Mouse (Mus musculus) C2C12 (cell line): ENCODE results near the gene Nog.

Experiments
- CEBPB ChIP-seq: IDR thresholded peaks from one replicate; pipeline ENCODE4 v1.6.1; 2011; ENCODE audit warnings: low read depth, mild to moderate bottlenecking, control low read depth, moderate library complexity
- CTCF ChIP-seq: IDR thresholded peaks from one replicate; pipeline ENCODE4 v1.5.1; 2011; ENCODE audit not compliant: control insufficient read depth, insufficient read depth, insufficient read length
- MAX ChIP-seq: IDR thresholded peaks from one replicate; pipeline ENCODE4 v1.6.1; 2011; ENCODE audit warnings: mild to moderate bottlenecking, control low read depth
- MYOD1 ChIP-seq: IDR thresholded peaks from one replicate; pipeline ENCODE4 v1.6.1; 2011; ENCODE audit warnings: low read depth; ENCODE audit not compliant: control insufficient read depth, insufficient read length
- MYOG ChIP-seq: IDR thresholded peaks from one replicate; pipeline ENCODE4 v1.6.1; 2011; ENCODE audit not compliant: control insufficient read depth, insufficient read length; ENCODE audit errors: extremely low read depth
- USF1 ChIP-seq: IDR thresholded peaks from one replicate; pipeline ENCODE4 v1.6.1; 2011; ENCODE audit warnings: low read depth, mild to moderate bottlenecking, control low read depth, moderate library complexity

GRCm38 (mm10) chr11:89253973-89254372 is 48.2 kb downstream of the Nog start:
- no peak for TF ChIP-seq CTCF
- TF ChIP-seq MYOD1 = no peak
- no peak for TF ChIP-seq USF1
- no peak for TF ChIP-seq CEBPB
- TF ChIP-seq MAX = no peak
- no peak for TF ChIP-seq MYOG
